Comparison of ENCODE assay signal across 14 mouse cellular contexts in the genomic region with DNA sequence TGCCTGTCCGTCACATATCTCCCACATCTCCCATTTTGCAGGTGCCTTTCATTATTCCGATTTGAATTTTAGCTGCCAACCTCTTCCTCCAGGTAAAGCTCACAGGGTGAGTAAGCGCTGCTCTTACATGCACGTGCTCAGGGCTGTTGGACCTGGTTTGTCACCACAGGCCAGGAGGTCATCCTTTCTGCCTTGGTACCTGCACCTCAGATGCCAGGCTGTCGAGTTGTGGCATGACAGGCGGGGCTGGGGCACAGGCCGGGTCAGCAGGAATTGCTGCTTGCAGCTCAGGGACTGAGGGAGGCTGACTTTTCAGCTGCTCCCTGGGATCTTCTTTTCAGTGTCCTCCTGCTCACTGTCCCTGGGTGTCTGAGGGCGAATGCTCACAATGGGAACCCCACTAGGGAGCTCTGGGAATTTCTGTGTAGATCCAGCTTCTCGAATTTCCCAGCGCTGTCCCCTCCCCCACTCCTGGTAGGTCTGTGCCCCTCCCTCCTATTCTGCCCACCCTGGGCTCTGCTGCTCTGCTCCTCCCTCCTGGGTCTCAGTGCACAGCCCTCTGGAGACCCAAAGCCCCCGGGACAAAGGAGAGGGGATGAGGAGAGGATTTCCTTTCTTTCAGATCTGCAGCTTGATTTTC. TPM values are rescaled to one million over a fixed set of nuclear protein-coding genes. Genes with fewer than 3 reads are reported as not detected.
A peak's percentile ranks its signal among the peaks of the same experiment; 100 is the strongest.
DNase-seq lines count a peak whose midpoint lies in the region; ATAC-seq and TF ChIP-seq lines count a peak whose summit lies in the region.
"Had no signal": no experiment of that assay in that cellular context is flagged by ENCODE, and none has a peak within 500 bp of the region (broad histone marks: within the 10 kb centered on the region; RNA-seq: fewer than 3 reads in every experiment).

No protein-coding gene starts in this region.

- no peaks in the 10 kb centered on the region for H3K9me3 ChIP-seq in kidney, embryonic 15.5 days (replicated peaks)
- no peaks in the 10 kb centered on the region for H3K9me3 ChIP-seq in forebrain, embryonic 14.5 days (replicated peaks; ENCODE audit: control insufficient read depth, low read length)
- no peaks in the 10 kb centered on the region for H3K9me3 ChIP-seq in neural tube, embryonic 11.5 days (ENCODE audit: control insufficient read depth, low read length)
- H3K9me3 ChIP-seq: embryonic facial prominence, embryonic 15.5 days; liver, embryonic 12.5 days had no signal

- DNase-seq in kidney, postnatal 14 days, result no peak
- peak; percentile 45 for DNase-seq in brain, embryonic 14.5 days (ENCODE audit: low read depth)
- no peak for DNase-seq in forebrain, embryonic 14.5 days (ENCODE audit: low spot score)
- peak; percentile 15 for DNase-seq in neural tube, embryonic 11.5 days (ENCODE audit: low spot score)
- no peak for DNase-seq in left cerebral cortex, postnatal 10 days (ENCODE audit: extremely low spot score in 1 of 2, low spot score in 2 of 2)
- DNase-seq in thymus, postnatal 0 days (ENCODE audit: low spot score), result no peak
- DNase-seq in left cerebral cortex, adult 9 months (ENCODE audit: low spot score in 2 of 2), result no peak
- DNase-seq: gastrocnemius, postnatal 14 days; heart, postnatal 4 days; right cerebral cortex, adult 18-20 months had no signal

- TF ChIP-seq POLR2A in brain, embryonic 14.5 days (IDR thresholded peaks at IDR 0.05; ENCODE audit: borderline replicate concordance, extremely low read depth, insufficient read depth, insufficient read length, poor library complexity, severe bottlenecking), result no peak

- peak overlapping the region; percentile 13; the same call in 1 of the 2 replicates for H3K4me2 ChIP-seq in kidney, embryonic 15.5 days
- 0 out of 2 replicates have a peak overlapping the region, but pooled peaks have one; percentile 9 for H3K4me2 ChIP-seq in forebrain, embryonic 14.5 days (ENCODE audit: low read length)
- H3K4me2 ChIP-seq in neural tube, embryonic 11.5 days (ENCODE audit: low read depth), result no peak overlapping the region
- H3K4me2 ChIP-seq: embryonic facial prominence, embryonic 15.5 days; liver, embryonic 12.5 days had no signal

- intact Hi-C loops in left cerebral cortex, postnatal 10 days (cut with DNase I), result loop anchor here (10.0 kb wide), 1 partner anchor 117 kb away; no protein-coding TSS in a partner anchor

- H3K36me3 ChIP-seq in kidney, embryonic 15.5 days, result no peaks in the 10 kb centered on the region
- no peaks in the 10 kb centered on the region for H3K36me3 ChIP-seq in forebrain, embryonic 14.5 days (ENCODE audit: control insufficient read depth, insufficient read depth, low read length)
- no peaks in the 10 kb centered on the region for H3K36me3 ChIP-seq in neural tube, embryonic 11.5 days (ENCODE audit: control insufficient read depth, insufficient read depth, low read length)
- H3K36me3 ChIP-seq: embryonic facial prominence, embryonic 15.5 days; liver, embryonic 12.5 days had no signal

- 22% methylated on average over 11 of the region's 11 CpGs for WGBS in kidney, embryonic 15.5 days
- WGBS in forebrain, embryonic 14.5 days, result 17% methylated on average over 11 of the region's 11 CpGs
- 21% methylated on average over 11 of the region's 11 CpGs for WGBS in neural tube, embryonic 11.5 days

- TF ChIP-seq CTCF in brain, embryonic 14.5 days (IDR thresholded peaks at IDR 0.05; ENCODE audit: borderline replicate concordance, extremely low read depth, insufficient read depth, insufficient read length), result no peak

- no peak overlapping the region for H3K4me3 ChIP-seq in kidney, embryonic 15.5 days (replicated peaks)
- H3K4me3 ChIP-seq in forebrain, embryonic 14.5 days (ENCODE audit: low read depth, low read length), result no peak overlapping the region
- no peak overlapping the region for H3K4me3 ChIP-seq in neural tube, embryonic 11.5 days (ENCODE audit: low read depth, low read length)
- H3K4me3 ChIP-seq: embryonic facial prominence, embryonic 15.5 days; liver, embryonic 12.5 days had no signal

- no peak overlapping the region for H3K9ac ChIP-seq in kidney, embryonic 15.5 days
- H3K9ac ChIP-seq in forebrain, embryonic 14.5 days (ENCODE audit: low read length), result no peak overlapping the region
- no peak overlapping the region for H3K9ac ChIP-seq in neural tube, embryonic 11.5 days (ENCODE audit: low read length)
- H3K9ac ChIP-seq: embryonic facial prominence, embryonic 15.5 days; liver, embryonic 12.5 days had no signal

- H3K27ac ChIP-seq in kidney, embryonic 15.5 days, result peak overlapping the region; percentile 14; the same call in 1 of the 2 replicates
- H3K27ac ChIP-seq in forebrain, embryonic 14.5 days (ENCODE audit: low read depth, low read length), result no peak overlapping the region
- H3K27ac ChIP-seq in neural tube, embryonic 11.5 days (ENCODE audit: low read depth, low read length), result no peak overlapping the region
- H3K27ac ChIP-seq: embryonic facial prominence, embryonic 15.5 days; liver, embryonic 12.5 days had no signal

- peaks cover 49% of the 10 kb centered on the region for H3K4me1 ChIP-seq in kidney, embryonic 15.5 days
- H3K4me1 ChIP-seq in forebrain, embryonic 14.5 days (ENCODE audit: control insufficient read depth, insufficient read depth, low read length), result peaks cover 8% of the 10 kb centered on the region; the same call in 1 of the 2 replicates
- H3K4me1 ChIP-seq in neural tube, embryonic 11.5 days (ENCODE audit: control insufficient read depth, insufficient read depth, low read length), result peaks cover 12% of the 10 kb centered on the region; the same call in 1 of the 2 replicates

- ATAC-seq in kidney, embryonic 15.5 days (replicated peaks; ENCODE audit: low FRiP score), result no peak
- ATAC-seq in forebrain, embryonic 14.5 days, result no peak
- no peak for ATAC-seq in neural tube, embryonic 11.5 days (ENCODE audit: insufficient read depth, low FRiP score, low TSS enrichment)
- ATAC-seq: activated CD4-positive, CD25-positive, alpha-beta regulatory T cell, adult 4 months; liver, embryonic 12.5 days had no signal

- H3K27me3 ChIP-seq in kidney, embryonic 15.5 days, result peaks cover 23% of the 10 kb centered on the region
- peaks cover 7% of the 10 kb centered on the region; the same call in 1 of the 2 replicates for H3K27me3 ChIP-seq in forebrain, embryonic 14.5 days (replicated peaks; ENCODE audit: control insufficient read depth, insufficient read depth, low read length)
- H3K27me3 ChIP-seq in neural tube, embryonic 11.5 days (ENCODE audit: control insufficient read depth, insufficient read depth, low read length), result no peaks in the 10 kb centered on the region

RNA-seq across cellular contexts. Expression of gene Mylk, which starts 3.2 kb away (rescaled TPM):
- polyA plus RNA-seq in kidney, embryonic 15.5 days (2015; fragmentation: Nextera tagmentation; extraction: Ambion mirVana), result 47.5 and 97.3 TPM in 2 replicates
- polyA plus RNA-seq in brain, embryonic 14.5 days (2012; rRNA removed), result 5.7 and 8.9 TPM in 2 replicates
- polyA plus RNA-seq in forebrain, embryonic 14.5 days (2014; fragmentation: Nextera tagmentation; extraction: Ambion mirVana), result 4.2 and 4.6 TPM in 2 replicates
- polyA plus RNA-seq in neural tube, embryonic 11.5 days (2014; fragmentation: Nextera tagmentation; extraction: Ambion mirVana), result 3.9 TPM in 2 replicates
- 1 to 10 TPM; 8.2 to 8.5 TPM for total RNA-seq in left cerebral cortex, postnatal 10 days (2021)
- 5.2 and 6.1 TPM in 2 replicates for polyA plus RNA-seq in thymus, postnatal 0 days (2015; fragmentation: Nextera tagmentation; extraction: Ambion mirVana)

RNA-seq across cellular contexts. Expression of gene Ccdc14, which starts 57.8 kb away (rescaled TPM):
- polyA plus RNA-seq in kidney, embryonic 15.5 days (2015; fragmentation: Nextera tagmentation; extraction: Ambion mirVana), result 7.0 and 7.6 TPM in 2 replicates
- 7.1 and 7.9 TPM in 2 replicates for polyA plus RNA-seq in brain, embryonic 14.5 days (2012; rRNA removed)
- 5.7 and 6.5 TPM in 2 replicates for polyA plus RNA-seq in forebrain, embryonic 14.5 days (2014; fragmentation: Nextera tagmentation; extraction: Ambion mirVana)
- 10.3 and 11.8 TPM in 2 replicates for polyA plus RNA-seq in neural tube, embryonic 11.5 days (2014; fragmentation: Nextera tagmentation; extraction: Ambion mirVana)
- 1 to 10 TPM; 3.3 to 3.7 TPM for total RNA-seq in left cerebral cortex, postnatal 10 days (2021)
- polyA plus RNA-seq in thymus, postnatal 0 days (2015; fragmentation: Nextera tagmentation; extraction: Ambion mirVana), result 4.7 and 5.0 TPM in 2 replicates

Comparison
In these comparisons a context has a peak if more than half of its experiments do, and no peak if none do; other contexts are left out.
1. DNase-seq: peak in brain, embryonic 14.5 days (single experiment) and neural tube, embryonic 11.5 days (single experiment); none in kidney, postnatal 14 days (single experiment), forebrain, embryonic 14.5 days (single experiment), left cerebral cortex, postnatal 10 days (0 of 2), thymus, postnatal 0 days (single experiment) and left cerebral cortex, adult 9 months (0 of 2).